Comparison of ENCODE assay signal across 11 mouse cellular contexts in genomic region chr16:44423499-44423898, GRCm38 (mm10). TPM values are rescaled to one million over a fixed set of nuclear protein-coding genes. Genes with fewer than 3 reads are reported as not detected.
DNase-seq lines count a peak whose midpoint lies in the region; ATAC-seq lines count a peak whose summit lies in the region.
"Had no signal": no experiment of that assay in that cellular context is flagged by ENCODE, and none has a peak within 500 bp of the region (broad histone marks: within the 10 kb centered on the region; RNA-seq: fewer than 3 reads in every experiment).

No protein-coding gene starts in this region.

- peak; percentile 4 to 20 for DNase-seq in heart, adult 18-20 months
- DNase-seq in heart, adult 8-10 months (ENCODE audit: low spot score) = no peak
- DNase-seq in NIH3T3 (ENCODE audit: low read depth) = peak; percentile 12
- peak; percentile 45 to 80 for DNase-seq in layer of hippocampus, adult 18-20 months (ENCODE audit: low spot score in 2 of 2)
- DNase-seq in lung, postnatal 10 days = peak; percentile 42
- no peak for DNase-seq in adrenal gland, postnatal 10 days
- DNase-seq: kidney, postnatal 14 days had no signal

- no peaks in the 10 kb centered on the region for H3K4me1 ChIP-seq in intestine, embryonic 15.5 days (replicated peaks)
- peaks cover 3% of the 10 kb centered on the region; the same call in 1 of the 2 replicates for H3K4me1 ChIP-seq in midbrain, embryonic 16.5 days (ENCODE audit: control insufficient read depth, insufficient read depth, low read length)
- H3K4me1 ChIP-seq: embryonic facial prominence, embryonic 13.5 days; stomach, embryonic 15.5 days had no signal

- H3K4me3 ChIP-seq in intestine, embryonic 15.5 days (replicated peaks) = no peak overlapping the region
- no peak overlapping the region for H3K4me3 ChIP-seq in midbrain, embryonic 16.5 days (ENCODE audit: low read depth, low read length)
- H3K4me3 ChIP-seq: embryonic facial prominence, embryonic 13.5 days; stomach, embryonic 15.5 days had no signal

- H3K27ac ChIP-seq in intestine, embryonic 15.5 days = no peak overlapping the region
- no peak overlapping the region for H3K27ac ChIP-seq in midbrain, embryonic 16.5 days (ENCODE audit: low read length)
- H3K27ac ChIP-seq: embryonic facial prominence, embryonic 13.5 days; stomach, embryonic 15.5 days had no signal

- 30% methylated on average over 3 of the region's 3 CpGs for WGBS in intestine, embryonic 15.5 days
- 33% methylated on average over 3 of the region's 3 CpGs for WGBS in midbrain, embryonic 16.5 days

- no peak overlapping the region for H3K4me2 ChIP-seq in intestine, embryonic 15.5 days (replicated peaks)
- no peak overlapping the region for H3K4me2 ChIP-seq in midbrain, embryonic 16.5 days (ENCODE audit: low read length)
- H3K4me2 ChIP-seq: embryonic facial prominence, embryonic 13.5 days; stomach, embryonic 15.5 days had no signal

- H3K9me3 ChIP-seq in intestine, embryonic 15.5 days = no peaks in the 10 kb centered on the region
- H3K9me3 ChIP-seq in midbrain, embryonic 16.5 days (replicated peaks; ENCODE audit: control insufficient read depth, low read length, poor library complexity, severe bottlenecking) = no peaks in the 10 kb centered on the region
- H3K9me3 ChIP-seq: embryonic facial prominence, embryonic 13.5 days; stomach, embryonic 15.5 days had no signal

- ATAC-seq in intestine, embryonic 15.5 days = no peak
- no peak for ATAC-seq in midbrain, embryonic 16.5 days

- no peaks in the 10 kb centered on the region for H3K36me3 ChIP-seq in intestine, embryonic 15.5 days
- H3K36me3 ChIP-seq in midbrain, embryonic 16.5 days (ENCODE audit: control insufficient read depth, insufficient read depth, low read length) = no peaks in the 10 kb centered on the region
- H3K36me3 ChIP-seq: embryonic facial prominence, embryonic 13.5 days; stomach, embryonic 15.5 days had no signal

- no peaks in the 10 kb centered on the region for H3K27me3 ChIP-seq in intestine, embryonic 15.5 days (replicated peaks)
- no peaks in the 10 kb centered on the region for H3K27me3 ChIP-seq in midbrain, embryonic 16.5 days (ENCODE audit: control insufficient read depth, insufficient read depth, low read depth, low read length)
- H3K27me3 ChIP-seq: embryonic facial prominence, embryonic 13.5 days; stomach, embryonic 15.5 days had no signal

- H3K9ac ChIP-seq in intestine, embryonic 15.5 days = no peak overlapping the region
- no peak overlapping the region for H3K9ac ChIP-seq in midbrain, embryonic 16.5 days (ENCODE audit: low read depth, low read length)
- H3K9ac ChIP-seq: embryonic facial prominence, embryonic 13.5 days; stomach, embryonic 15.5 days had no signal

RNA-seq across cellular contexts. Expression of gene Cfap44, which starts 28.9 kb away (rescaled TPM):
- total RNA-seq in heart, adult 18-20 months (2021) = under 1 TPM in 1 of 2 experiments, not detected in 1; 0.59 TPM
- not detected for total RNA-seq in heart, adult 8-10 months (2022)
- total RNA-seq in layer of hippocampus, adult 18-20 months (2021) = 10 to 100 TPM; 10.8 to 10.9 TPM
- total RNA-seq in adrenal gland, postnatal 10 days (2021) = 1 to 10 TPM in 1 of 2 experiments, under 1 TPM in 1; 0.42 to 1.1 TPM
- polyA plus RNA-seq in intestine, embryonic 15.5 days (2015; fragmentation: Nextera tagmentation; extraction: Ambion mirVana) = 0.14 and 0.38 TPM in 2 replicates
- 6.5 and 7.0 TPM in 2 replicates for polyA plus RNA-seq in midbrain, embryonic 16.5 days (2015; fragmentation: Nextera tagmentation; extraction: Ambion mirVana)

Comparison
In these comparisons a context has a peak if more than half of its experiments do, and no peak if none do; other contexts are left out.
1. DNase-seq: peak in heart, adult 18-20 months (2 of 2), NIH3T3 (single experiment), layer of hippocampus, adult 18-20 months (2 of 2) and lung, postnatal 10 days (single experiment); none in heart, adult 8-10 months (single experiment) and adrenal gland, postnatal 10 days (single experiment).
2. RNA of gene Cfap44, which starts 28.9 kb away (total RNA-seq): 10.8 to 10.9 TPM in layer of hippocampus, adult 18-20 months; 0.42 to 1.1 TPM in adrenal gland, postnatal 10 days, 0.59 TPM in heart, adult 18-20 months and not detected in heart, adult 8-10 months; every median in the first group is over 4 times any median in the second.